Mouse (Mus musculus) colon, adult 2 months (tissue): Measurements from ENCODE around the gene Ubxn2a. TPM values are rescaled to one million over a fixed set of nuclear protein-coding genes. Genes with fewer than 3 reads are reported as not detected.

Experiments
- polyA plus RNA-seq: library from polyadenylated mRNA; depleted of rRNA; stranded (reverse); fragments of >200 nt; gene quantifications from 2 replicates; pipeline ENCODE4 v1.2.3, GENCODE M21; 2012; rRNA removed

Ubxn2a gene
- 7.8 and 8.4 TPM in 2 replicates for polyA plus RNA-seq

GRCm38 (mm10) chr12:4906951-4907906 lies at the start of gene Ubxn2a:
Gene Ubxn2a, minus strand, starts transcription at chr12:4907705.

GRCm38 (mm10) chr12:4916994-4917804 lies 9.7 kb upstream of the Ubxn2a start, which contains the start of gene Atad2b:
Gene Atad2b, plus strand, starts transcription at chr12:4917353.

GRCm38 (mm10) chr12:4874161-4874927 lies 33.2 kb downstream of the Ubxn2a start, which contains the start of gene Mfsd2b:
Gene Mfsd2b, minus strand, starts transcription at chr12:4874359.

GRCm38 (mm10) chr12:4842890-4843597 lies 64.5 kb downstream of the Ubxn2a start, which contains the start of gene Wdcp:
Gene Wdcp, plus strand, starts transcription at chr12:4843303.

GRCm38 (mm10) chr12:4841392-4841887 lies 66.1 kb downstream of the Ubxn2a start, which contains the start of gene Fkbp1b:
Gene Fkbp1b, minus strand, starts transcription at chr12:4841591.

Other genes with a start within 250 kb of the Ubxn2a start
- gene Fam228a, start 169.3 kb downstream of the Ubxn2a start, polyA plus RNA-seq, result not detected in 2 replicates
- gene Pfn4, start 138.7 kb downstream of the Ubxn2a start, polyA plus RNA-seq, result 0.07 and 0.10 TPM in 2 replicates
- 0.08 and 0.23 TPM in 2 replicates for gene Fam228b, start 138.4 kb downstream of the Ubxn2a start, polyA plus RNA-seq
- 36.7 and 37.3 TPM in 2 replicates for gene Sf3b6, start 90.2 kb downstream of the Ubxn2a start, polyA plus RNA-seq
- gene Fkbp1b, start 66.1 kb downstream of the Ubxn2a start, polyA plus RNA-seq, result 7.6 and 9.2 TPM in 2 replicates
- gene Wdcp, start 64.4 kb downstream of the Ubxn2a start, polyA plus RNA-seq, result 3.0 and 3.3 TPM in 2 replicates
- gene Mfsd2b, start 33.3 kb downstream of the Ubxn2a start, polyA plus RNA-seq, result 1.9 and 2.6 TPM in 2 replicates
- gene Atad2b, start 9.6 kb upstream of the Ubxn2a start, polyA plus RNA-seq, result 14.4 and 16.1 TPM in 2 replicates